Mouse (Mus musculus): ENCODE results near the gene Ccni. TPM values are rescaled to one million over a fixed set of nuclear protein-coding genes. Genes with fewer than 3 reads are reported as not detected.

Ccni gene
- 100 to 1,000 TPM; 277 to 292 TPM for total RNA-seq (2021)
- long read RNA-seq, experiment 1, transcript Ccni-201 (7 exons, 2,804 nt) = major isoform, 120 of 145 reads
- long read RNA-seq, experiment 1, partial matches to known transcripts = 11 of 145 reads
- long read RNA-seq, experiment 1, other reads (novel, unspliced or antisense) = 14 of 145 reads
- long read RNA-seq, experiment 2, transcript Ccni-201 (7 exons, 2,804 nt) = major isoform, 104 of 114 reads
- long read RNA-seq, experiment 2, partial matches to known transcripts = 5 of 114 reads
- long read RNA-seq, experiment 2, other reads (novel, unspliced or antisense) = 5 of 114 reads

DNA sequence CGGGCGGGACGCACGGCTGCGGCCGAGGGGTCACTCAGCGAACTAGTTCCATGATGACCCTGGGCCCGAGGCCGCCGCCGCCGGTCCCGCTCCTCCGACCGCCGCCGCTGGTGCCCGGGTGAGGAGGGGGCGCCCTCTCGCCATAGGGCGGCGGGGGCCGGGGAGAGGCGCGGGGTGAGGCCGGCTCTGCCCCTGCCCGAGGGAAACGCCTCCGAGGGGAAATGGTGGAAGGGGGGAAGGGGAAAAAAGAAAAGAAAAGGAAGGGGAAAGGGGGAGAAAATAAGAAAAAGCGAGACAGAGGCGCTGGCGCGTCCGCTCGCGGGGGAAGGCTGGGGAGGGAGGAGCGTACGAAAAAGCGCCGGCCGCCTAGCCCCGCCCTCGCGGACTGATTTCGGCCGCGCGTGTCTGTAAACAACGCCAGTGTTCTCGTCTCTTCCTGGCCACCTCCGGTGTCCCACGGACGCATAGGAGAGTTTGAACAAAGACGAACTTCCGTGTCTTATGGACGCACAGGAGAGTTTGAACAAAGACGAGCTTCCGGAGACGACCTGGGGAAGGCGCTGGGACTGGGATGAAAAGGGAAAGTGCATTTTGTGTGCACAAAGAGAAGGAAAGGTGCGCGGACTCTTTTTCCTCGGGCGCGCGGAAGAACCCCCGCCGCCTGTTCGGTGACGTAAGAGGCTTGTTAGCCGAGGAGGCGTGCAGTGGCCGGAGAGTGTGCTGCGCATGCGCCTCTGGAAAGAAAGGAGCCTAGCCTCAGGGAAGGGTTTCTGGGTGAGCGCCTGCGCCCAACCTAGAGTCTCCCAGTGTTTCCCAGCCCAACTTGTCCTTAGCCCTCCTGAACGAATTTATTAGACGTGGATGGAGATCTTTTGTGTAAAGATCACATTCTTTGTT is at the start of gene Ccni, which contains the start of gene 2010109A12Rik:
Ccni (minus strand) TSS at position 387 of the 897 bp plus-strand sequence.
2010109A12Rik (plus strand) TSS at position 410 of the 897 bp plus-strand sequence.
- intact Hi-C loops (cut with DNase I) = loop anchor here (1.0 to 5.0 kb wide), 2 partner anchors 61 to 116 kb away; partner anchors contain the start of gene Ccng2
- DNase-seq (ENCODE audit: extremely low spot score in 1 of 2, low spot score in 2 of 2) = peak; percentile 94 to 96
- no peak for TF ChIP-seq CTCF (IDR thresholded peaks at IDR 0.05)
- Histone ChIP-seq H3K4me3 (peak within 1 kb of the TSS; percentile 79), H3K27ac (peak within 1 kb of the TSS; percentile 99)

DNA sequence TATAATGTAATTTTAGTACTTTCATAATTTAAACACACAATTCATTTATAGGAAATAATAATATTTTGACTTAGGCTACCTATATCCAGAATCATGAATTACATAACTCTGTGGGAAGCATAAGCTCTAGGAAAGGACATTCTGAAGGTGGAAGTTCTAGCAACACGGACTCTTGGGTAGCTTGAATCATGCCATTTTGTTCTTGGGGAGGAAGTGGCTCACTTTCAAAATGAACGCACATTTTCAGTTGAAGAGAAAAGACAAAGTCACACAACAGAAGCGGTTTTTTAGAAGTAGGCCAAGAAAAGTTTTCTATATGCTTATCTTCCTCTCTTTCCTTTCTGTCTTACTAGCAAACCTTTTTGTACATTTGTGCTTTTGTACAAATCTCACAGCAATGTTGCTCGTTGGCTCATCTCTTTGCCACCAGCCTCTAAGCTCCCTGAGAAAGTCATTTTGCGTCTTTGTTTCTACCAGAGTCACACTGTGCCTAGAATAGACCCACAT is 49.5 kb upstream of the Ccni start:
- no peak overlapping the region for H3K27ac ChIP-seq
- DNase-seq (ENCODE audit: extremely low spot score in 1 of 2, low spot score in 2 of 2) = no peak
- H3K4me3 ChIP-seq = no peak overlapping the region
- no peak for TF ChIP-seq CTCF (IDR thresholded peaks at IDR 0.05)
- intact Hi-C loops (cut with DNase I) = no loop called here

GRCm38 (mm10) chr5:93251001-93251760 is 44.9 kb upstream of the Ccni start:
- Histone ChIP-seq H3K4me3 (no peak overlapping the region), H3K27ac (no peak overlapping the region)
- DNase-seq (ENCODE audit: extremely low spot score in 1 of 2, low spot score in 2 of 2) = no peak
- intact Hi-C loops (cut with DNase I) = no loop called here
- no peak for TF ChIP-seq CTCF (IDR thresholded peaks at IDR 0.05)

DNA sequence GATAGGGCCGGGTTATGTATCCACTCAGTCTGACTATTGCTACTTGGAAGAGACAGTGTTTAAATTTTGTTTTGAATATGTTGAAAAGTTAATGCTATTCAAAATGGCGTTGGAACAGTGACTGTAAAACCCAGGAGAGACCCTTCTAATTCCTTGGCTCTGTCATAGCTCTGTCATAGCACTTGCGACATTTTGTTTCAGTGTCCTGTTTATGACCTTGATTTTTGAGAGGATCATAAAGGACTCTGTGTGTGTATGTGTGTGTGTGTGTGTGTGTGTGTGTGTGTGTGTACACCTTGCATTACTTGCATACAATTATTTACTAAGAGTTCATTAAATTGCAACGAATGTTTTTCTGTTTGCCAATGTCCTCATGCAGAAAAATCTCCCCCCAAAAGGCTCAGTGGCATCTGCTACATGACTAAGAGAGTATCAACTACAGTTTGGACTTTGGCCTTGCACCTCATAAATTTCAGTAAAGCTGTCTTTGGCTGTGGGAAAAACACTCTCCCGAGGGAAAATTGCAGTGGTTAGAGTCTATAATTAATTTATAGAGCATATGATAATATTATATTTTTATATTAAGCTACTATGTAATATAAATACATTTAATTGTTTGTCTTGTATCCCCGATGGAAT is 43.8 kb upstream of the Ccni start:
- DNase-seq (ENCODE audit: extremely low spot score in 1 of 2, low spot score in 2 of 2) = no peak
- Histone ChIP-seq H3K4me3 (no peak overlapping the region), H3K27ac (no peak overlapping the region)
- TF ChIP-seq CTCF (IDR thresholded peaks at IDR 0.05) = no peak
- intact Hi-C loops (cut with DNase I) = no loop called here

DNA sequence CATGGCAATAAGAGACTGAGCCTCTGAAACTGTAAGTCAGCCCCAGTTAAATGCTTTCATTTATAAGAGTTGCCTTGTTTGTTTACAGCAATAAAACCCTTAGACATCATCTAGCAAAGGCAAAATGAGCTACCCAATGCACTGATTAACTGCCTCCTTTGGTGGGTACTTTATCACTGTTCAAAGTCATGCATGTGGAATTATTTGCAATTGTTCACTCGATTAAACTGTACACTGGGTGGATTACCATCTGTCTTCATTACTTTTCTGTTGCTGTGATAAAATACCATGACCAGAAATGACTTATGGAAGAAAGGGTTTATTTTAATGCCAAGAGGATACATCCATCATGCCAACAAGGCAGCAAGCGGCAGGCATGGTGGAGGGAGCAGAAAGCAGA is 39.0 kb upstream of the Ccni start:
- Histone ChIP-seq H3K4me3 (no peak overlapping the region), H3K27ac (no peak overlapping the region)
- intact Hi-C loops (cut with DNase I) = no loop called here
- DNase-seq (ENCODE audit: extremely low spot score in 1 of 2, low spot score in 2 of 2) = no peak
- no peak for TF ChIP-seq CTCF (IDR thresholded peaks at IDR 0.05)

DNA sequence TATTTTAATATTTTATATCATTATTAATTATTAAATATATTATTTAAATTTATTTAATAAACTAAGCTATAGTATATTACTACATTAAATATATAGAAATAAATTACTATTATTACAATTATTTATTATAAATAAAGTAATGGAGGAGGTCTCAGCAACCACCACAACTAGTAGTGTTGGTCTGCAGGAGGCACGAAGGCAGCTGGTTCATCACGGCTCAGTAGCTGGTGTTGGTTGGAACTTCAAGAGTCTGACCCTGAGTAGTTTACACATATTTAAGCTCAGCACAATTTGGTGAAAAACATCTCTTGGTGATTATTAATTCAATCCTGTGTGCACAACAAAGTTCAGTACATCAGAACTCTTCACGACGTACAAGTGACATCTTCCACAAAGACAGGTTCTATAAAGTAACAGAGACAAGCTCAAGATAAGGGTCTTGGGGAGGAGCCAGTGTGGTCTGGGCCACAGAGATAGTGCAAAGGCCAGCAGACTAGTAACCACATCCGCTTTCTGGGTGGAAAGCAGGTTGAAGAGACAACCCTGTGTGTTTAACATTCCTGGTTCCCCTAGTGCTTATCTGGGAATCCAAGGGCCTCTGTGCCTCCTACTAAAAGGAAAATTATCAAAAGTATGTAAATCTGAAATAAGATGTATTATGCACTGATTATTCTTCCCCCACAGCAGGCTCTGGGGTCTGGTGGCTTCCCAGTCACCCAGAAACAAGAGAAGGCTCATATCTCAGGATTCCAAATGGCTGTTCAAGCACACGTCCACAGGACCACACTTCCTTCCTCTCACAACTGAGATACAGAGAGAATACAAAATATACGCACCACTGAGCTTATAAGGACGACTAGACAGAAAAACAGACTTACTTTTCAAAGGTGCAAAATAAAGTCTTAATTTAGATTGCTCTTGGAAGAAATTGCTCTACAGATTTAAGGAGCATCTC is 33.6 kb upstream of the Ccni start:
- intact Hi-C loops (cut with DNase I) = no loop called here
- Histone ChIP-seq H3K27ac (no peak overlapping the region), H3K4me3 (no peak overlapping the region)
- no peak for DNase-seq (ENCODE audit: extremely low spot score in 1 of 2, low spot score in 2 of 2)
- no peak for TF ChIP-seq CTCF (IDR thresholded peaks at IDR 0.05)

DNA sequence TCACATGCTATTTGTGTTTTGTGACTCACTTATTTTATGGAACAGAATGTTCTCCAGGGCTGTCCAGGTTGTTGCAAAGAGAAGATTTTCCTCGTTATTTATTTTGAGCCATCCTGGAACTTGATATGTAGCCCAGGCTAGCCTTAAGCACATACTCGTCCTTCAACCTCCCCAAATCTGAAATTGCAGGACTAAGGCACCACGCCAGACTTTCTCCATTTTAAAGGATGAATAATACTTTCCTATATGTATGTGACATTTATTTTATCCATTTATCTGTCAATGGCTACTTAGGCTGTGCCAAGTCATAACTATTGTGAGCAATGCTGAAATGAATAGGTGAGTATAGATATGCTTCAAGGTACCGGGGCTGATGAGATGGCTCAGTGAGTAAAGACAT is 30.2 kb upstream of the Ccni start:
- no peak overlapping the region for H3K27ac ChIP-seq
- DNase-seq (ENCODE audit: extremely low spot score in 1 of 2, low spot score in 2 of 2) = no peak
- H3K4me3 ChIP-seq = no peak overlapping the region
- no peak for TF ChIP-seq CTCF (IDR thresholded peaks at IDR 0.05)
- intact Hi-C loops (cut with DNase I) = no loop called here

GRCm38 (mm10) chr5:93235888-93236287 is 29.6 kb upstream of the Ccni start:
- no peak overlapping the region for H3K27ac ChIP-seq
- intact Hi-C loops (cut with DNase I) = no loop called here
- no peak for TF ChIP-seq CTCF (IDR thresholded peaks at IDR 0.05)
- peak in 1 of 2 experiments; percentile 15 for DNase-seq (ENCODE audit: extremely low spot score in 1 of 2, low spot score in 2 of 2)
- H3K4me3 ChIP-seq = no peak overlapping the region

GRCm38 (mm10) chr5:93234605-93235004 is 28.3 kb upstream of the Ccni start:
- DNase-seq (ENCODE audit: extremely low spot score in 1 of 2, low spot score in 2 of 2) = no peak
- intact Hi-C loops (cut with DNase I) = no loop called here
- H3K4me3 ChIP-seq = no peak overlapping the region
- no peak overlapping the region for H3K27ac ChIP-seq
- TF ChIP-seq CTCF (IDR thresholded peaks at IDR 0.05) = no peak

DNA sequence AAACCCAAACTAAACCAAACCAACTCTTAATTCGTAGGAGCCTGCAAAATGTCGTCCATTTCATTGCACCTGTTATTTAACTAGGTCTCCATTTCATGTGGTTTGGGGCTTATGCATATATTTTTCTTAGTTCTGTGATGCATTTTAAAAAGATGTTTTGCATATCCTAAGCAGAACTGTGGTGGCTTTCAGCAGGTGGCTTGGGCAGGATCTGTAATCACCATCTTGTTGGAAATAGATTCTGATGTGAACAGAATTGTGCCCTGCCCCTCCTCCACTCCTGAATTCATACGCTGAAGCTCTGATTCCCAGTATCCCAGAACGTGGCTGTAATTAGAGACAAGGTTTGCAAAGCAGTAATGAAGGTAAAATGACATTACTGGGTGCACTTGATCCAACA is 27.8 kb upstream of the Ccni start:
- no peak for TF ChIP-seq CTCF (IDR thresholded peaks at IDR 0.05)
- H3K4me3 ChIP-seq = no peak overlapping the region
- no peak overlapping the region for H3K27ac ChIP-seq
- no peak for DNase-seq (ENCODE audit: extremely low spot score in 1 of 2, low spot score in 2 of 2)
- intact Hi-C loops (cut with DNase I) = no loop called here

All from left cerebral cortex, adult 2 months (tissue).